Mouse (Mus musculus) limb, embryonic 13.5 days (tissue): ENCODE measurements around the gene Shisa4. TPM values are rescaled to one million over a fixed set of nuclear protein-coding genes. Genes with fewer than 3 reads are reported as not detected.

Source experiments
- ATAC-seq: fragments of 200-750 bp; cut with Nextera tagmentation; 2 replicates; pipeline ENCODE4 v1.8.0; 2017; ENCODE audit warnings: low read depth, moderate number of reproducible peaks, moderate TSS enrichment; ENCODE audit not compliant: low FRiP score
- H3K27ac ChIP-seq: fragments of 300-500 bp; sonication (generic); 2 replicates; pipeline ENCODE4 v1.5.1; 2015; ENCODE audit warnings: inconsistent platforms, mild to moderate bottlenecking, moderate library complexity
- H3K27me3 ChIP-seq: fragments of 300-500 bp; sonication (generic); 2 replicates; pipeline ENCODE4 v1.6.1; 2015; ENCODE audit warnings: mild to moderate bottlenecking, inconsistent platforms
- H3K36me3 ChIP-seq: fragments of 300-500 bp; sonication (generic); 2 replicates; pipeline ENCODE4 v1.6.1; 2015; ENCODE audit warnings: inconsistent platforms, mild to moderate bottlenecking, moderate library complexity
- H3K4me1 ChIP-seq: fragments of 300-500 bp; sonication (generic); 2 replicates; pipeline ENCODE4 v1.6.1; 2015; ENCODE audit warnings: inconsistent platforms
- H3K4me2 ChIP-seq: fragments of 300-500 bp; sonication (generic); replicated peaks from 2 replicates; pipeline ENCODE4 v1.6.1; 2015; ENCODE audit warnings: inconsistent platforms, mild to moderate bottlenecking, moderate library complexity
- H3K4me3 ChIP-seq: fragments of 300-500 bp; sonication (generic); 2 replicates; pipeline ENCODE4 v1.5.1; 2015; ENCODE audit warnings: moderate library complexity, mild to moderate bottlenecking, inconsistent platforms
- H3K9ac ChIP-seq: fragments of 300-500 bp; sonication (generic); 2 replicates; pipeline ENCODE4 v1.6.1; 2015; ENCODE audit warnings: mild to moderate bottlenecking, inconsistent platforms
- H3K9me3 ChIP-seq: fragments of 300-500 bp; sonication (generic); 2 replicates; pipeline ENCODE4 v1.6.1; 2016; ENCODE audit warnings: inconsistent platforms
- WGBS: fragments of 180-500 bp; shearing (Covaris S2); methylation state at CpG from one replicate; pipeline ENCODE4 v1.1.7; 2015; 5-methylcytosine and 5-hydroxymethylcytosine counted together
- polyA plus RNA-seq: library from polyadenylated mRNA; unstranded; fragments of >200 nt; fragmentation: Nextera tagmentation; extraction: Ambion mirVana; gene quantifications from 2 replicates; pipeline ENCODE4 v1.2.1, GENCODE M21; 2015

Shisa4 gene
- polyA plus RNA-seq, 1 experiment from 2014 or later, result 39.4 TPM

GRCm38 (mm10) chr1:135323367-135323901 is 51.6 kb downstream of the Shisa4 start:
- Histone ChIP-seq H3K9me3 (no peaks in the 10 kb centered on the region), H3K36me3 (no peaks in the 10 kb centered on the region), H3K4me3 (no peak overlapping the region), H3K9ac (0 out of 2 replicates have a peak overlapping the region, but pooled peaks have one; percentile 19), H3K27ac (no peak overlapping the region), H3K27me3 (no peaks in the 10 kb centered on the region), H3K4me1 (peaks cover 10% of the 10 kb centered on the region), H3K4me2 (no peak overlapping the region)
- no peak for ATAC-seq
- 73% methylated on average over 7 of the region's 7 CpGs for WGBS

Other genes starting within 250 kb of the Shisa4 start
- gene Ptpn7, start 242.5 kb downstream of the Shisa4 start, polyA plus RNA-seq, result 2.3 TPM in 2 replicates
- 61.8 and 67.1 TPM in 2 replicates for gene Arl8a, start 228.4 kb downstream of the Shisa4 start, polyA plus RNA-seq
- 0.06 TPM in 1 of 2 replicates, not detected in the other for gene Gpr37l1, start 207.6 kb downstream of the Shisa4 start, polyA plus RNA-seq
- gene Elf3, start 116.7 kb downstream of the Shisa4 start, polyA plus RNA-seq, result 3.4 and 4.2 TPM in 2 replicates
- gene Rnpep, start 91.2 kb downstream of the Shisa4 start, polyA plus RNA-seq, result 93.3 and 95.3 TPM in 2 replicates
- 183 and 185 TPM in 2 replicates for gene Timm17a, start 61.5 kb downstream of the Shisa4 start, polyA plus RNA-seq
- gene Lmod1, start 50.4 kb downstream of the Shisa4 start, polyA plus RNA-seq, result 0.37 and 0.54 TPM in 2 replicates
- gene Ipo9, start 55.3 kb upstream of the Shisa4 start, polyA plus RNA-seq, result 155 and 156 TPM in 2 replicates
- gene Nav1, start 232.1 kb upstream of the Shisa4 start, polyA plus RNA-seq, result 12.8 and 15.0 TPM in 2 replicates